Mouse (Mus musculus) testis, adult 2 months (tissue): ENCODE results near the gene Lin37.

ENCODE experiments used
- CTCF ChIP-seq: fragments of 200-500 bp; IDR thresholded peaks from 2 replicates; pipeline ENCODE4 v1.5.1; 2012; ENCODE audit warnings: low read depth, mild to moderate bottlenecking, inconsistent platforms, low read length, moderate library complexity; ENCODE audit not compliant: control insufficient read depth, insufficient read depth, insufficient replicate concordance
- POLR2A ChIP-seq: fragments of 200-500 bp; IDR thresholded peaks from 2 replicates; pipeline ENCODE4 v1.6.1; 2012; ENCODE audit warnings: low read depth, mild to moderate bottlenecking, inconsistent platforms, low read length, moderate library complexity; ENCODE audit not compliant: control insufficient read depth

DNA sequence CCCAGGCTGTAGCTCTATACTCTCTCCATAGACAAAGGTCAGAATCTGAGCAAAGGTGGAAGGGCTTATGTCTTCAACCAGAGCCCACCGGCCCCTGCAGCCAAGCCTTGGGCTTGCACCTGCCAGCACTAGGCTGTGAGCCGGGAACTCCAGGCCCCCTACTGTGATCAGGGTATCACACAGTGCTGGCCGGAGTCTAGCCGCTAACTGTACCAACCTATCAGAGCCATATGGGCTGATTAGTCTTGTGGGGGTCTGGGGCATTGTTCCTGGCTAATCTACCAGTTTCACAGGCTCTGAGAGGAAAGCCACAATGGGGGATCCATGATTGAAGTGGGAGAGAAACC lies 31.9 kb upstream of the Lin37 start:
- TF ChIP-seq POLR2A (no peak), CTCF (no peak)
